Mouse (Mus musculus) heart, embryonic 10.5 days (tissue): ENCODE measurements around the gene Nelfb. TPM values are rescaled to one million over a fixed set of nuclear protein-coding genes. Genes with fewer than 3 reads are reported as not detected.

ENCODE experiments used
- DNase-seq: peaks from one replicate; pipeline ENCODE4 v3.0.0-alpha.2; 2017; ENCODE audit warnings: low spot score
- H3K27ac ChIP-seq: fragments of 300-500 bp; sonication (generic); 2 replicates; pipeline ENCODE4 v1.5.1; 2016; ENCODE audit warnings: mild to moderate bottlenecking
- H3K27me3 ChIP-seq: fragments of 300-500 bp; sonication (generic); 2 replicates; pipeline ENCODE4 v1.6.1; 2016; ENCODE audit warnings: mild to moderate bottlenecking; ENCODE audit not compliant: poor library complexity, insufficient read depth, severe bottlenecking
- H3K36me3 ChIP-seq: fragments of 300-500 bp; sonication (generic); 2 replicates; pipeline ENCODE4 v1.6.1; 2016; ENCODE audit warnings: mild to moderate bottlenecking, moderate library complexity
- H3K4me1 ChIP-seq: fragments of 300-500 bp; sonication (generic); 2 replicates; pipeline ENCODE4 v1.6.1; 2016; ENCODE audit warnings: mild to moderate bottlenecking
- H3K4me3 ChIP-seq: fragments of 300-500 bp; sonication (generic); 2 replicates; pipeline ENCODE4 v1.5.1; 2016; ENCODE audit warnings: mild to moderate bottlenecking, moderate library complexity
- H3K9me3 ChIP-seq: fragments of 300-500 bp; sonication (generic); 2 replicates; pipeline ENCODE4 v1.6.1; 2016; ENCODE audit warnings: mild to moderate bottlenecking, moderate library complexity
- WGBS: fragments of 180-500 bp; shearing (Covaris S2); methylation state at CpG from one replicate; pipeline ENCODE4 v1.1.7; 2016; 5-methylcytosine and 5-hydroxymethylcytosine counted together
- polyA plus RNA-seq: library from polyadenylated mRNA; unstranded; fragments of >200 nt; fragmentation: Nextera tagmentation; extraction: Ambion mirVana; gene quantifications from 2 replicates; pipeline ENCODE4 v1.2.1, GENCODE M21; 2016

Gene Nelfb
- polyA plus RNA-seq, 1 experiment from 2014 or later, result 99.8 TPM

DNA sequence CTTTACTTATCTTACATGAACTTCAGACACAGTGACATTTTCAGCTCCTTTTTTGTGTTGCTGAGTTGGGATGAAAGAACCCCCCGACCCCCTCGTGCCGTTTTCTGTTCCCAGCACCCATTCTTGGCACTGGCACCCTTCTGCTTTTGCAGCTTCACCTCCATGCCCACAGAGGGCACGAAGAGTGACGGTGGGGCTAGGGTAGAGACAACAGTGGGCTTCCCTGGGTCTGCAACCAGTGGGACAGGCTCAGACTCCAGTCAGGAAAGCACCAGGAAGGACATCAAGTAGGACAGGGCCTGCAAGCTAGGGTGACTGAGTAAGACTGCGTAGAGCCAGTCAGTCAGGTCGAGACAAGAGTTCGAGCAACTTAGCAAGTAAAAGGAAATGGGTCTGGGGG is 29.0 kb upstream of the Nelfb start:
- peaks cover 6% of the 10 kb centered on the region; the same call in 1 of the 2 replicates for H3K36me3 ChIP-seq
- DNase-seq, result no peak
- peaks cover 60% of the 10 kb centered on the region for H3K27me3 ChIP-seq
- peak overlapping the region; percentile 78 for H3K27ac ChIP-seq
- no peaks in the 10 kb centered on the region for H3K9me3 ChIP-seq
- whole genome bisulfite sequencing, result 48% methylated on average over 8 of the region's 8 CpGs
- peak overlapping the region; percentile 70 for H3K4me3 ChIP-seq
- H3K4me1 ChIP-seq, result peaks cover 36% of the 10 kb centered on the region

GRCm38 (mm10) chr2:25239766-25240165 is 28.5 kb upstream of the Nelfb start:
- WGBS, result 75% methylated on average over 3 of the region's 3 CpGs
- H3K36me3 ChIP-seq, result peaks cover under 1% of the 10 kb centered on the region; the same call in 1 of the 2 replicates

GRCm38 (mm10) chr2:25238106-25238505 is 26.8 kb upstream of the Nelfb start:
- no peak for DNase-seq
- Histone ChIP-seq H3K27ac (no peak overlapping the region), H3K9me3 (no peaks in the 10 kb centered on the region), H3K27me3 (peaks cover 67% of the 10 kb centered on the region), H3K4me1 (peaks cover 36% of the 10 kb centered on the region), H3K4me3 (no peak overlapping the region), H3K36me3 (no peaks in the 10 kb centered on the region)

More at GRCm38 (mm10) chr2:25239766-25240165, 28.5 kb upstream of the Nelfb start:
- no peak overlapping the region for H3K27ac ChIP-seq
- H3K4me3 ChIP-seq, result no peak overlapping the region
- peaks cover 64% of the 10 kb centered on the region for H3K27me3 ChIP-seq
- H3K9me3 ChIP-seq, result no peaks in the 10 kb centered on the region
- DNase-seq, result no peak
- H3K4me1 ChIP-seq, result peaks cover 36% of the 10 kb centered on the region

DNA sequence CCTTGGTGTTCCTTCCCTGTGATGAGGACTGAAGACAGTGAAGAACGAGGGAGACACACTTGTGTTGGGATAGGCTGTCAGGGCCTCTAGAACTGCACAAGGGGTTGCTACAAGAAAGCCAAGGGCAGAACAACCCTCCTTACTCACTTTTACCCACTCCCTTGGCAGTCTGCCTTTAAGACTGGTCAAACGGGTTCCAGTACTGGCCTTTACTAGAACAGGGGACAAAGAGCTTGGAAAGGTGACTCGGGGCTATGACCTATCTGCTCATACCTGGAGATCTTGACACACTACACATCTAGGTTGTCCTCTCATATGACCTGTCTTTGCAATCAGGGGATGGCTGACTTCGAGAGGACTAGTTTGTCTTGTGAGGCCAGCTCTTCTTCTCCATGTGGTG is 26.2 kb upstream of the Nelfb start:
- Histone ChIP-seq H3K27me3 (peaks cover 67% of the 10 kb centered on the region), H3K4me1 (peaks cover 30% of the 10 kb centered on the region), H3K27ac (no peak overlapping the region), H3K9me3 (no peaks in the 10 kb centered on the region), H3K36me3 (no peaks in the 10 kb centered on the region), H3K4me3 (no peak overlapping the region)
- WGBS, result 61% methylated on average over 4 of the region's 4 CpGs
- DNase-seq, result no peak

- Histone ChIP-seq H3K27ac (no peak within 1 kb of the TSS), H3K27me3 (peaks cover 68% of the 10 kb centered on the region), H3K9me3 (no peaks in the 10 kb centered on the region), H3K4me3 (0 out of 2 replicates have a peak within 1 kb of the TSS, but pooled peaks have one; percentile 27), H3K36me3 (no peaks in the 10 kb centered on the region), H3K4me1 (peaks cover 21% of the 10 kb centered on the region)
- 19% methylated on average over 8 of the region's 8 CpGs for WGBS
- DNase-seq, result no peak
These were observed 25.3 kb upstream of the Nelfb start, which contains the start of gene Rnf224 for GRCm38 (mm10) chr2:25236614-25237013. Gene Rnf224, minus strand, starts transcription at chr2:25236787.

- H3K27me3 ChIP-seq, result peaks cover 78% of the 10 kb centered on the region
- H3K27ac ChIP-seq, result no peak overlapping the region
- DNase-seq, result no peak
- H3K4me1 ChIP-seq, result peaks cover 6% of the 10 kb centered on the region
- no peaks in the 10 kb centered on the region for H3K9me3 ChIP-seq
- WGBS, result 63% methylated on average over 5 of the region's 5 CpGs
- no peak overlapping the region for H3K4me3 ChIP-seq
- H3K36me3 ChIP-seq, result no peaks in the 10 kb centered on the region
These were observed 23.4 kb upstream of the Nelfb start for GRCm38 (mm10) chr2:25234551-25235220.

DNA sequence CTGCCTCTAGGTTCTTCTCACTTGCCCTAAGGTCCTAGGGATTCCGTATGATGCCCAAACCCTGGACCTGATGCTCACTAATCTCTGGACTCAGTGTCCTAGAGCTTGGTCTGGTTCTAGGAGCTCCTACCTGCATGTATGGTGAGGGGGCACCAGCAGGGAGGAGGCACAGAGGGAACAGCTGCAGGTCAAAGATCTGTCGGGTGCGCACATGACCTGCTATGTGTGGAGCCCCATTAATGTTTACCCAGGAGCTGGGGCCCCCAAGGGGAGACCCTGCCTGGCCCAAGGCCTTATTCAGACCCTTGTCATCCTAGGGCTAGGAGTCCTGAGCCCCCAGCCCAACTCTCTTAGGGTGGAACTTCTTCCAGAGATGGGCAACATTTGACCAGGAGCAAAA is 22.8 kb upstream of the Nelfb start, which contains the start of gene Slc34a3:
Gene Slc34a3 (minus strand): TSS at position 315 of the 400 bp plus-strand sequence.
- Histone ChIP-seq H3K4me3 (no peak within 1 kb of the TSS), H3K36me3 (no peaks in the 10 kb centered on the region), H3K9me3 (no peaks in the 10 kb centered on the region), H3K27ac (no peak within 1 kb of the TSS), H3K27me3 (peaks cover 82% of the 10 kb centered on the region), H3K4me1 (peaks cover 7% of the 10 kb centered on the region)
- no peak for DNase-seq
- 80% methylated on average over 3 of the region's 3 CpGs for WGBS

DNA sequence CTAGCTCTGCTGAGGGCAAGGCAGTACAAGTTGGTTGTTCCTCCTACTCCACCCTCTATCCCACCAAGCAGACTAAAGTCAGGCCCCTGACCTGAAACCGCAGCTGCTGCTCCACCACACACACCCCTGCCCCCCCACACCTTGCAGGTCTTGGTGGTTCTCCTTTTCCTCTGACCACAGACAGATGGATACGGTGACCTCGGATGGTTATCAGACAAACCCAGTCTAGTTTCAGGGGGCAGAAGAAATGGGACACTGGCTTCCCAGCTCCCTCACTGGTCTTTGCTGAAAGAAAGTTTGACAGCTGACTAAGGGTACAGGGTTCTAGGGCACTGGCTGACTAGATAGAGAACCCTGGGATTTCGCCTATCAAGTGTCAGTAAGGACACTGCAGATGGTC is 22.1 kb upstream of the Nelfb start:
- DNase-seq, result no peak
- no peak overlapping the region for H3K4me3 ChIP-seq
- no peak overlapping the region for H3K27ac ChIP-seq
- 71% methylated on average over 4 of the region's 4 CpGs for WGBS
- peaks cover 83% of the 10 kb centered on the region for H3K27me3 ChIP-seq
- H3K4me1 ChIP-seq, result peaks cover 14% of the 10 kb centered on the region
- no peaks in the 10 kb centered on the region for H3K36me3 ChIP-seq
- no peaks in the 10 kb centered on the region for H3K9me3 ChIP-seq

DNA sequence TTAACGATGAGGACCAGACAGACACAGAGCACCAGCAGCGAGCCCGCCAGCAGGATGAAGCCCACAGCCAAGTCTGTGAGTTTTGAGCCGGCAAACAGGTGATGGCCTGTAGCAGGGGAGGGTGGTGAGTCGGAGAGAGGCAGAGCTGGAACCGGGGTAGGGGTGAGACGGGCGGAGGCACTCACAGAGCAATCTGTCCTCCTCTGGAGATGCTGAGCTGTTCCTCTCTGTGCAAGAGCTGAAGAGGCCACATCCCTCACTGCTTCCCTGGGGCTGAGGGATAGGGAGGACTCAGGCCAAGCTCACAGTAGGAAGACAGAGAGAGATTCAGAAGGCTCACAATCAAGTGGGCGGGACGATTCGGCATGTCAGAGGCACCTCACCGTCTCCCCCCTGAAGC is 19.7 kb upstream of the Nelfb start:
- peaks cover 67% of the 10 kb centered on the region for H3K27me3 ChIP-seq
- no peak overlapping the region for H3K27ac ChIP-seq
- no peaks in the 10 kb centered on the region for H3K36me3 ChIP-seq
- peaks cover 18% of the 10 kb centered on the region for H3K4me1 ChIP-seq
- no peak for DNase-seq
- H3K9me3 ChIP-seq, result no peaks in the 10 kb centered on the region
- WGBS, result 57% methylated on average over 12 of the region's 12 CpGs
- H3K4me3 ChIP-seq, result no peak overlapping the region

GRCm38 (mm10) chr2:25230581-25230980 is 19.3 kb upstream of the Nelfb start:
- Histone ChIP-seq H3K27me3 (peaks cover 63% of the 10 kb centered on the region), H3K4me3 (no peak overlapping the region), H3K27ac (no peak overlapping the region), H3K4me1 (peaks cover 20% of the 10 kb centered on the region), H3K36me3 (no peaks in the 10 kb centered on the region), H3K9me3 (no peaks in the 10 kb centered on the region)
- WGBS, result 80% methylated on average over 7 of the region's 7 CpGs
- no peak for DNase-seq

DNA sequence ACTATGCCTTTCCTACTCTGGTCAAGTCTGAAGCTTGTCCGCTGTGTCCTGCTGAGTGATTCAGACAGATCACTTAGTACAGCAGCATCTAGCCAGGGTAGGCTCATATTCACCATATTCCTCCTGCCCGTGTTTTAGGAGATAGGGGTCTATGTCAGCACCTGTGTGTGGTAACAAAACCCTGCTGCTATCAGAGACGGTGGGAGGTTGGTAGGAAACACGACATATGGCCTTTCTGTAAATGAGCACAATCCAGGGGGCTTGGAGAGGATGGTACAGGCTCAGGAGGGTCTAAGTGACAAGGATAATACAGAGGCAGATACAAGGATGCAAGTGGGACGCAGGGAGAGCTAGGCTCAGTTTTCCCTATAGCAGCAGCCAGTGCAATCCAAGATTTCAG is 18.3 kb upstream of the Nelfb start:
- no peak for DNase-seq
- Histone ChIP-seq H3K36me3 (no peaks in the 10 kb centered on the region), H3K27me3 (peaks cover 54% of the 10 kb centered on the region), H3K4me3 (no peak overlapping the region), H3K9me3 (no peaks in the 10 kb centered on the region), H3K27ac (no peak overlapping the region), H3K4me1 (peaks cover 25% of the 10 kb centered on the region)
- 82% methylated on average over 5 of the region's 5 CpGs for WGBS

DNA sequence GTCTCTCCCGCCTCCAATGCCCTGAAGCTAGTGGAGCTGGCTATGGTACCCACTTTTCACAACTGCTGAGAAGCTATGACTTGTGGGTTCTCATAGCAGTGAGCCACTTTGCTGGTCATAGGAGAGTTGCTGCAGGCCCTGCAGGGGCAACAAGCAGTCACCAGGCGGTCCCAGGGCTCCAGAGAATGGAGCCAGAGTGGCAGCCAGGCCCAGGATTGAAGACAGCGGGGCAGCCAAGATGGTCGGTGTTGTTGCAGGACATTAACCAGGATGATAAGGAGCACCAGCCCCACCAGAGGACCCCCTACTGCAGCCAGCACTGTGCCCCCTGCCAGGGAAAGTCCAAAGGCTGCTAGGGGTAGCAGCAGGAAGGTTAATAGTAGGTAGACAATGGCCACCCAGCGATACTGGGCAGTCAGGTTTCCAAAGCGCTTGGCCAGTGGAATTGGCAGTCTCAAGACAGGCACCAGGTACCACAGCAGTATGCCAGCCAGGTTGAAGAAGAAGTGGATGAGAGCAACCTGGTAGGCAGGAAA is 17.8 kb upstream of the Nelfb start:
- peaks cover 25% of the 10 kb centered on the region for H3K4me1 ChIP-seq
- no peak for DNase-seq
- peaks cover 49% of the 10 kb centered on the region for H3K27me3 ChIP-seq
- peak overlapping the region; percentile 42 for H3K27ac ChIP-seq
- WGBS, result 65% methylated on average over 6 of the region's 6 CpGs
- H3K4me3 ChIP-seq, result no peak overlapping the region; the same call in 1 of the 2 replicates
- no peaks in the 10 kb centered on the region for H3K9me3 ChIP-seq
- no peaks in the 10 kb centered on the region for H3K36me3 ChIP-seq

DNA sequence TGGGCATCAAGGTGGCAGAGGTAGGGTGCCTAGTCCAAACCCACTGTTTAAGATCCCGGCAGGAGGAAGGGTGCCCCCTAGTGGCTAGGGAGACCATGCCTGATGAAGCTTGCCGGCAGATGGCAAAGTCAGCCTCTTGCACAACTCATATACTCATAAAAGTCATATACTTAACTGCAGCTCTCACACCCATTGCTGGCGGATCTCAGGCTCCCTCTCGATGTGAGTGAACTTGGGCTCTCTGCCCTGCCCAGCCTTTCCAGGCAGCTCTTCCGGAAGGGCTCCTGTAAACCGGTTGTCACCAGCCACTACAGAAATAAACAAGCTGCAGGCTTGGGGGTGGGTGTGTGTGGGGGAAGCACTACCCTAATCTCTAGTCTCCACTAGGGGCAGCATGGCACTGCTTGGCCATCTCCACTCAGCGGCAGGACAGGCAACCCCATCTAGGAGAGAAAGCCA is 17.2 kb upstream of the Nelfb start:
- Histone ChIP-seq H3K27me3 (peaks cover 43% of the 10 kb centered on the region), H3K4me3 (peak overlapping the region; percentile 43), H3K9me3 (no peaks in the 10 kb centered on the region), H3K27ac (peak overlapping the region; percentile 42), H3K36me3 (no peaks in the 10 kb centered on the region), H3K4me1 (peaks cover 29% of the 10 kb centered on the region)
- 2% methylated on average over 7 of the region's 7 CpGs for WGBS
- peak; percentile 94 for DNase-seq
